Mouse (Mus musculus): ENCODE results near the gene Adtrp.

GRCm38 (mm10) chr13:41827581-41827980 lies 19.9 kb downstream of the Adtrp start:
- TF ChIP-seq CTCF (IDR thresholded peaks at IDR 0.05; ENCODE audit: control insufficient read depth, insufficient read depth, insufficient read length) (no peak), MAX (IDR thresholded peaks at IDR 0.05) (no peak), MYOG (IDR thresholded peaks at IDR 0.05; ENCODE audit: control insufficient read depth, extremely low read depth, insufficient read length) (no peak), USF1 (IDR thresholded peaks at IDR 0.05; ENCODE audit: low read depth) (no peak), CEBPB (IDR thresholded peaks at IDR 0.05; ENCODE audit: low read depth) (no peak), MYOD1 (IDR thresholded peaks at IDR 0.05; ENCODE audit: control insufficient read depth, insufficient read length, low read depth) (no peak)

All from C2C12 (cell line).